1 mouse cellular context compared by ENCODE assay signal in genomic region chr5:90775562-90775961, GRCm38 (mm10).
TF ChIP-seq lines count a peak whose summit lies in the region.

No protein-coding gene starts in this region.

TF ChIP-seq in MEL, 35 proteins besides CTCF, POLR2A, EP300 and RAD21 (continued from another document):
- TF ChIP-seq NRF1 (IDR thresholded peaks at IDR 0.05; ENCODE audit: insufficient read depth, low read depth, low read length, poor library complexity, severe bottlenecking): no peak
- peak; percentile 74; the same call in 1 of the 2 replicates for TF ChIP-seq BHLHE40 (IDR thresholded peaks at IDR 0.05; ENCODE audit: borderline replicate concordance, low read depth, low read length)
- TF ChIP-seq TBP (IDR thresholded peaks at IDR 0.05; ENCODE audit: low read depth, low read length): peak; percentile 69
- TF ChIP-seq SIN3A (IDR thresholded peaks at IDR 0.05; ENCODE audit: low read length): peak; percentile 87
- TF ChIP-seq ZC3H11A (IDR thresholded peaks at IDR 0.05; ENCODE audit: low read depth, low read length): no peak
- TF ChIP-seq MAFK (IDR thresholded peaks at IDR 0.05; ENCODE audit: borderline replicate concordance, low read depth, low read length): peak; percentile 79; the same call in 1 of the 2 replicates
- TF ChIP-seq ZNF384 (IDR thresholded peaks at IDR 0.05; ENCODE audit: low read depth, low read length): peak; percentile 70
- peak; percentile 76 for TF ChIP-seq RCOR1 (IDR thresholded peaks at IDR 0.05; ENCODE audit: low read depth, low read length)
- TF ChIP-seq MAZ (IDR thresholded peaks at IDR 0.05; ENCODE audit: low read depth, low read length): peak; percentile 92
- TF ChIP-seq SMC3 (IDR thresholded peaks at IDR 0.05; ENCODE audit: low read depth, low read length): no peak
- TF ChIP-seq ZKSCAN1 (IDR thresholded peaks at IDR 0.05; ENCODE audit: low read depth, low read length): no peak
- no peak for TF ChIP-seq E2F4 (IDR thresholded peaks at IDR 0.05; ENCODE audit: borderline replicate concordance, low read depth, low read length)
- no peak for TF ChIP-seq MAX (IDR thresholded peaks at IDR 0.05; ENCODE audit: low read length)
- no peak for TF ChIP-seq CHD1 (IDR thresholded peaks at IDR 0.05; ENCODE audit: low read depth, low read length)
- peak; percentile 81; the same call in 1 of the 2 replicates for TF ChIP-seq MYC (IDR thresholded peaks at IDR 0.05; ENCODE audit: low read depth, low read length)
- TF ChIP-seq TAL1 (IDR thresholded peaks at IDR 0.05; ENCODE audit: low read length): peak; percentile 52
- TF ChIP-seq ETS1 (IDR thresholded peaks at IDR 0.05; ENCODE audit: low read depth, low read length): peak; percentile 88
- 0 out of 2 replicates have a peak, but pooled peaks have one; percentile 30 for TF ChIP-seq ZMIZ1 (IDR thresholded peaks at IDR 0.05; ENCODE audit: low read depth, low read length)
- TF ChIP-seq MEF2A (IDR thresholded peaks at IDR 0.05; ENCODE audit: extremely low read depth, insufficient replicate concordance, low read depth, low read length, poor library complexity, severe bottlenecking): no peak
- TF ChIP-seq KAT2A (conservative IDR thresholded peaks at IDR 0.05; ENCODE audit: low read depth, low read length): 0 out of 2 replicates have a peak, but pooled peaks have one; percentile 33
- TF ChIP-seq POLR2AphosphoS2 (IDR thresholded peaks at IDR 0.05; ENCODE audit: low read length): no peak
- TF ChIP-seq USF2 (IDR thresholded peaks at IDR 0.05; ENCODE audit: borderline replicate concordance in 1 of 2, insufficient read depth in 1 of 2, low read depth in 1 of 2, low read length in 2 of 2): no peak
- 0 out of 2 replicates have a peak, but pooled peaks have one; percentile 12 for TF ChIP-seq CHD2 (IDR thresholded peaks at IDR 0.05; ENCODE audit: low read length)
- 0 out of 2 replicates have a peak, but pooled peaks have one; percentile 36 for TF ChIP-seq ELF1 (IDR thresholded peaks at IDR 0.05; ENCODE audit: low read depth, low read length)
- TF ChIP-seq TCF12 (IDR thresholded peaks at IDR 0.05; ENCODE audit: low read depth, low read length): peak; percentile 93
- TF ChIP-seq MXI1 (IDR thresholded peaks at IDR 0.05; ENCODE audit: low read depth, low read length): peak; percentile 68; the same call in 1 of the 2 replicates
- TF ChIP-seq HCFC1 (IDR thresholded peaks at IDR 0.05; ENCODE audit: low read depth, low read length): 0 out of 2 replicates have a peak, but pooled peaks have one; percentile 31
